Mouse (Mus musculus) olfactory bulb, adult 2 months (tissue): ENCODE data around the gene Nr1i3. TPM values are rescaled to one million over a fixed set of nuclear protein-coding genes. Genes with fewer than 3 reads are reported as not detected.
"Not testable (repeated sequence)": the region's sequence is repeated elsewhere in the genome, so short reads cannot be mapped to it uniquely, and the experiment has no call there.

Experiments
- H3K27ac ChIP-seq: fragments of 200-500 bp; 2 replicates; pipeline ENCODE4 v1.5.1; 2012; ENCODE audit warnings: low read depth, low read length; ENCODE audit not compliant: insufficient read depth
- H3K4me1 ChIP-seq: fragments of 200-500 bp; 2 replicates; pipeline ENCODE4 v1.6.1; 2012; ENCODE audit warnings: low read length; ENCODE audit not compliant: control insufficient read depth, insufficient read depth
- H3K4me3 ChIP-seq: fragments of 200-500 bp; 2 replicates; pipeline ENCODE4 v1.5.1; 2012; ENCODE audit warnings: mild to moderate bottlenecking, low read depth, low read length, moderate library complexity; ENCODE audit not compliant: insufficient read depth
- CTCF ChIP-seq: fragments of 200-500 bp; IDR thresholded peaks from 2 replicates; pipeline ENCODE4 v1.5.1; 2012; ENCODE audit warnings: low read depth, mild to moderate bottlenecking, low read length, moderate library complexity; ENCODE audit not compliant: insufficient read depth
- POLR2A ChIP-seq: fragments of 200-500 bp; IDR thresholded peaks from 2 replicates; pipeline ENCODE4 v1.6.1; 2012; ENCODE audit warnings: mild to moderate bottlenecking, low read depth, low read length, moderate library complexity; ENCODE audit not compliant: insufficient read depth
- WGBS: fragments of 180-500 bp; shearing (Covaris S2); methylation state at CpG from one replicate; pipeline ENCODE4 v1.1.7; 2018; 5-methylcytosine and 5-hydroxymethylcytosine counted together
- polyA plus RNA-seq: library from polyadenylated mRNA; stranded (reverse); fragments of >200 nt; gene quantifications from 2 replicates; pipeline ENCODE4 v1.2.4, GENCODE M21; 2012; ENCODE audit warnings: low replicate concordance; ENCODE audit not compliant: missing spikeins, insufficient read depth, insufficient read length

The Nr1i3 gene
- polyA plus RNA-seq, 1 experiment = not detected

DNA sequence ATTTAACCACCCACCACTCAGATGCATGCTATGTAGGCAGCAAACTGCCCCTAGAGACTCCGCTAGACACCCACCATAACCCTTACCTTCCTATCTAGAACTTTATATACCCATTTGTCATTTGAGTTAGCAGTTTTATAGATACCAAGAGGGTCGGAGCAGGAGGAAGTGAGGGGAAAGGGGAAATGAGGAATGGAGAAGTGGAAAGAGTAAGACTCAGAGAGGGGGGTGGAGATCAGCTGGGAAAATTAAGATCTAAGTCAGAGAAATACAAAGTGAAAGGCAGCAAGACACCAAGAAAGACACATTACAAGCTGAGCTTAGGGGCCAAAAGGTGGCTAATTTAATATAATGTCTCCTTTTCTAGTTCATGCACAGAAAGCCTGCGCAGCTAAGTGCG, 20.8 kb downstream of the Nr1i3 start:
- TF ChIP-seq CTCF (no peak), POLR2A (no peak)
- H3K4me1 ChIP-seq = no peaks in the 10 kb centered on the region
- no peak overlapping the region for H3K4me3 ChIP-seq
- WGBS = 91% methylated on average over 4 of the region's 4 CpGs
- no peak overlapping the region for H3K27ac ChIP-seq

DNA sequence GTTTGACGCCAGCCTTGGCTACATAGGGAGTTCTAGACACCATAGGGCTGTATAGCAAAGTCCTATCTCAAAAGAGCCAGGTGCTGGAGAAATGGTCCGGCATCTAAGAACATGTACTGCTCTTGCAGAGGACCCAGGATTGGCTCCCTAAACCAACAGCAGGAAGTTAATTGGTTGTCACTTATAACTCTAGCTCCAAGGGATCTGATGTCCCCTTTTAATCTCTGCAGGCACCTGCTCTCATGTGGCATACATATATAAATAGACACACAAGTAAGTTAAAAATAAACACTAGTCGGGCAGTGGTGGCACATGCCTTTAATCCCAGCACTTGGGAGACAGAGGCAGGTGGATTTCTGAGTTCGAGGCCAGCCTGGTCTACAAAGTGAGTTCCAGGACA, 22.0 kb downstream of the Nr1i3 start:
- H3K4me3 ChIP-seq = no peak overlapping the region
- no peak overlapping the region for H3K27ac ChIP-seq
- TF ChIP-seq POLR2A (no peak), CTCF (no peak)
- 71% methylated on average over 4 of the region's 4 CpGs for WGBS
- peaks cover 4% of the 10 kb centered on the region for H3K4me1 ChIP-seq

DNA sequence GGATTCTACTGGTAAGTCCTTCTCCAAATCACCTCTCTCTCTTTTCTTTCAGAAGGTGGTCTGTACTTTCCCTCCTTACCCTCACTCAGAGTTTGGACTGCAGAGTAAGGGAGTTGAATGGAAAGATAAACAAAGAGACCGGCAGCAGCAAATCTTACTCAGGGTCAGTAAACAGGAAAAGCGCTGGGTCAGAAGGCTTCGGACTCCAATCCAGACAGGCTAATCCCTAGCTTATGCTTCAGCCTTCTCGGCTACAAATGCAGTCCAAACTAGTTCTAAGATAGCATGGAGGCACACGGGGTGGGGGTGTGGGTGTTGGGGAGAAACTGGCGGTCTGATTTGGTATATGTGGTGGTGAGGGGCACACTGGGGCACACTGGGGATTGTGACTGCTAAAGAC, 23.7 kb downstream of the Nr1i3 start:
- H3K4me3 ChIP-seq = no peak overlapping the region
- H3K4me1 ChIP-seq = peaks cover 8% of the 10 kb centered on the region
- 93% methylated on average over 6 of the region's 6 CpGs for WGBS

DNA sequence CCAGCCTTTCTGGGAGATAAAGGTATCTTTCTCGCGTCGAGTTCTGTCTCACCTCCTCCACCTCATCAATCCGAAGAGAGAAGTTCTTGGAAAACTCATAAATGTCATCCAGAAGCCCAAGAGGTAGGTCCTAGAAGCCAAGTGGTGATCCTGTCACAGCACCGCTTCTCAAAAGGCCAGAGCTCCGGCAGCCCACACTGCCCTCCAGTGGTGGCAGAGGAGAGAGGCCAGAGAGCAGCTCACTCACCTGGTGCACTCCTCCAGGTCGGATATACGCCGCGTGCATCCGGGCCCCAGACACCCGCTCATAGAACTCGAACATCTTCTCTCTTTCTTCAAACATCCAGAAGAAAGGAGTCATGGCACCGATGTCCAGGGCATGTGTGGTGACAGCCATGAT, 24.7 kb downstream of the Nr1i3 start:
- WGBS = 70% methylated on average over 14 of the region's 14 CpGs
- Histone ChIP-seq H3K4me1 (peaks cover 8% of the 10 kb centered on the region), H3K4me3 (no peak overlapping the region), H3K27ac (no peak overlapping the region)
- peak; percentile 56 for TF ChIP-seq CTCF
- TF ChIP-seq POLR2A = no peak

More for the DNA sequence above, 23.7 kb downstream of the Nr1i3 start:
- no peak overlapping the region for H3K27ac ChIP-seq
- TF ChIP-seq POLR2A = no peak
- no peak for TF ChIP-seq CTCF

DNA sequence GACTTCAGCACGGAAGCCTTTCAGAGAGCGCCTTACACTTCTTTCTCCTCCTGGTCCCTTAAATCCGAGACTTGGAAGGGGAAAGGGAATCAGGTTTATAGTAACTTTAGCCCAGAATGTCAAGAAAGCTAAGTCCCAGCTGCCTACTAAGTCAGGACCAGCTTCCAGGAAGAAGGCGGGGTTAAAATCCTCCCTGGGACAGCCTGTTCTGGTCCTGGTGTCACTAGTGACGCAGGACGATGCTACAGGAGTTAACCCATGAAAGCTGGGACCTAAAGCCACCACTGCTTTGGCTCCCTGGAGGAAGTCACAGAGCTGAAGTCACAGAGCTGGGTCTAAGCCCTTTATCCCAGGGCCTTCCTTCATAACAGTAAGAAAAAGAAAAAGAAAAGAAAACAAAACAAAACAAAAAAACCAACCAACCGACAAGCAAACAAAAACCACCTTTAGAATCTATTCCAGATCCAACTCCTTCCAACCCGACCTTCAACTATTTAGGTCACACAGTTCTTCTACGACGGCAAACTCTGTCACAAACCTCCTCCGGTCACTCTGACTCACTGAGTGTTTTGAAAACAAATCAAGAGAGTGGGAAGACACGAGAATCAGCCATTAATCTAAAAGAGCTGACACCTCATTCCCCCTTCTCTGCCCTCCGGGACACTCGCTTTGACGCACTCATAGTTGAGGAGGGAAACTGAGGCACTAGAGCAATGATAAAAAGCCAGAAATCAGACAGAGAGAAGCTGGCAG, 26.4 kb downstream of the Nr1i3 start:
- 58% methylated on average over 15 of the region's 15 CpGs for WGBS
- no peak overlapping the region for H3K4me3 ChIP-seq
- no peak overlapping the region for H3K27ac ChIP-seq
- no peak for TF ChIP-seq POLR2A
- TF ChIP-seq CTCF = no peak
- peaks cover 11% of the 10 kb centered on the region for H3K4me1 ChIP-seq

DNA sequence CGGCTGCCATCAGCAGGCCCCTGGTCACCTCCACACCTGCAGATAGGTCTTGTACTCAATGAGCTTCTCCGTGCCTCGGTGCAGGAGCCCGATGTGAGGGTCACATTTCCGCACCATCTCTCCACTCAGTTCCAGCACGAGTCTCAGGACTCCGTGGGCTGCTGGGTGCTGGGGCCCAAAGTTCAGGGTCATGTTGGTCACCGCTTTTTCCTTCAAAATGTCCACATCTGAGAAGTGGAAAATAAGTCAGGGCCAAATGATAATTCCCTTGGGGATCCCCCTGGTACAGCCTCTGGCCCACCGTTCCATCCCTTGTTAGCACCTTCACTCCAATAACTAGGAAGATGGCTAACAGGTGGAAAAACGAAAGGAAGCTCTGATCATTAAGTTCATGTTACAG, 27.1 kb downstream of the Nr1i3 start:
- Histone ChIP-seq H3K4me3 (no peak overlapping the region), H3K27ac (no peak overlapping the region), H3K4me1 (peaks cover 14% of the 10 kb centered on the region)
- 91% methylated on average over 10 of the region's 10 CpGs for WGBS
- TF ChIP-seq CTCF (no peak), POLR2A (no peak)

DNA sequence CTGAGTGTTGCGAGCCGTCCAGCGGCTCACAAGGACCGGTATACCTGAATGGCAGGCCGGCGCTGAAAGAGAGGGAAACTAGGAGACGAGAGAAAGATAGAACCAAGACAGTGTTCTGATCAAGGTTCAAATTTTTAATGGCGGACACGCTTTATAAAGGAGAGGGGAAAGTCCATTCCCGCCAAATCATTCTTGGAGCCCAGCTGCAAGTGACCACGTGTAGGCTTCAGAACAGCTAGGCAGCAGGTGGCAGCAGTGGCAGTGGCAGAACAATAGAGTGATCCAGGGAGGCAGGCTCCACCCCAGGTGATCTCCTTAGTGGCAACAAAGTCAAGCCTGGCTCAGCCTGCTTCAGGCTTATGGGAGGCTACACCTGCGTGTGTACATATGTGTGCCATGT, 28.2 kb downstream of the Nr1i3 start:
- not testable (repeated sequence) for H3K4me3 ChIP-seq, H3K27ac ChIP-seq
- H3K4me1 ChIP-seq = peaks cover 14% of the 10 kb centered on the region
- 79% methylated on average over 12 of the region's 12 CpGs for WGBS

DNA sequence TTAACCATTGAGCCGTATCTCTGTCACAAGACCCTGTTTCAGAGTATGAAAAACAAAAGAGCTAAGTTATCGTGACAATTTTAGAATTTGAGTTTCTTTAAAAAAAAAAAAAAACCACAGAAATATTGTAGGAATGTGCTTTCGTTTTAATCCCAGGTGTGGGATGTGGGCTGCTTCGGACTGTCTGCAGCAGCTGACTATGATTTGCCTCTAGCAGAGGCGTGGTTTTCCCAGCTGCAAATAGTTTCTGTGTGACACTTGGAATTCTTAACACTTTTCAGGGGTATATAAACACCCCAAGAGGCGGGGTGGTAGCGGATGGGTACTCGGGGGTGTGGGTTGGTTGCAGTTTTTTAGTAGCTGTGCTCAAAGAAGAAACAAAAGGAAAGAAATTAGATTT, 31.6 kb downstream of the Nr1i3 start:
- 59% methylated on average over 8 of the region's 8 CpGs for WGBS
- H3K4me3 ChIP-seq = no peak overlapping the region

DNA sequence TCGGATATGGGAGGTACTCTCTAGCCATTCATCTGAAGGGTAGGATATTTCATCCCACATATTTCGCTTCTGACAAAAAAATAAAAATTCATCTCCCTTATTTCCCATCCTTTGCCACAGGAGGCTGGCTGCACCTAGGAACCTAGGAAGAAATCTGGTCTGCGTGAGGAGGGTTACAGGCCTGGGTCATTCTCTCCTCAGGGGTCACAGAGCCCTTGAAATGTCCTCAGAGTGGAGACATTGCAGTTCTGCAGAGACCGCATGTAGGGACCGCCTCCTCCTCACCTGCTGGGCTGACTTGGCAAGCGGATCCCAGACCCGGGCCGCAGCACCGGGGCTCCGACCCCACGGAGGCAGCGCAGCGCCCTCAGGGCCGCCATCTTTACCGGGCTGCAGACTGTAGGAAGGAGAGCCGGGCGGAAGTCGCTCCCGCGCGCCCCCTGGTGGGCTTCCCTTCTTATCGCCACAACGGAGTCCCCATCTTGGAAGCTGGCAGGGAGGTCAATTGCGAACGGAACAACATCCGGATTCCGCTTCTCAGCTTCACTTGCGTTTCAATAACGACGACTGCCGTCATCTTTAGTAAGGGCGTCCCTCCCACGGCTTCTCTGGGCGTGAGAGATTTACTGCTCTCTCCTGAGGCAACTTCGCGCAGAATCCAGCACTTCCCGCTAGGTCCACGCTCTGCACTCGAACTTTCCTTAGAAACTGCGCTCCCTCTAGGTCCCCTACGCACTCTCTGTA, 33.1 kb downstream of the Nr1i3 start:
- under 1% methylated on average over 41 of the region's 41 CpGs for WGBS
- Histone ChIP-seq H3K4me3 (peak overlapping the region; percentile 97), H3K27ac (peak overlapping the region; percentile 97), H3K4me1 (peaks cover 33% of the 10 kb centered on the region)
- TF ChIP-seq POLR2A (peak; percentile 78), CTCF (peak; percentile 85)

More for the DNA sequence above, 31.6 kb downstream of the Nr1i3 start:
- no peak for TF ChIP-seq POLR2A
- Histone ChIP-seq H3K4me1 (peaks cover 27% of the 10 kb centered on the region), H3K27ac (no peak overlapping the region)

DNA sequence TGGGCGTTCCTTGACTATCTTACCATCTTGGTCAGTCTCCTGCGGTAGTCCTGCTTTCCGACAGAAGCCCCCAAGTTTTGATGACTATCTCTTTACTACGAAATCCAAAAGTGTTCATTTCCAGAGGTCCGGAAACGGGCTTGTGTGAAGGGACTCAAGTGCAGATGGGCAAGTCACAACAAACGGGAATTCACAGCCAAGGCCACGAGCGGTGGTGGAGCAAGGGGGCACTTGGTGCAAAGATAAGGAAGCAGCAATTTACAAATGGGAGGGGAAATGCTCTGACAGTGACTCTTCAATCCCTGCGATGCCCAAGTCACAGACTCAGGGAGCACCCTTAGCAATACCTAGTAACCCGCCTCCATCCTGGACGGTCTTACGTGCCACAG, 33.7 kb downstream of the Nr1i3 start:
- Histone ChIP-seq H3K4me1 (peaks cover 39% of the 10 kb centered on the region), H3K27ac (peak overlapping the region; percentile 60), H3K4me3 (peak overlapping the region; percentile 41)
- no peak for TF ChIP-seq CTCF
- no peak for TF ChIP-seq POLR2A
- WGBS = 13% methylated on average over 13 of the region's 13 CpGs
